Mouse (Mus musculus) naive thymus-derived CD4-positive, alpha-beta T cell, adult 5 months (primary cell): ENCODE data around the gene Zfp867. TPM values are rescaled to one million over a fixed set of nuclear protein-coding genes. Genes with fewer than 3 reads are reported as not detected.

Experiments used
- polyA plus RNA-seq: library from polyadenylated mRNA; unstranded; fragments of 100-300 nt; shearing (Covaris generic); gene quantifications from one replicate; pipeline ENCODE4 v1.2.1, GENCODE M21; 2017

Gene Zfp867
- polyA plus RNA-seq = 1.6 TPM

DNA sequence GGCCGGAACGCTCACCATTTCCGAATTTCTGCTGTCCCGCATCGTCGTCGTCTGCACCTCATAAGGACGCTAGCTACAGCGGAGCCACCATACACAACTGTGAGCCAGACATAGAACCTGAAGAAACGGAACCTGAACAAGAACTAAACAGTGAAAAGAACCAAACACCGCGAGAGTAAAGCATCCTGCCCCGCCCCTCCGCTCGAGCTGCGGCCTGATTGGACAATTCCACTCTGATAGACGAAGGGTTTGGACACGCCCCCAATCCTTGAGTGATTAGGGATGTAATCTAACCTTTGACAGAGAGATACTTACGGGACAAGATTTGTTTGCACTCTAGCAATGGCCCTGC, at the start of gene Zfp867:
Gene Zfp867 (minus strand): TSS at position 149 of the 352 bp plus-strand sequence.

DNA sequence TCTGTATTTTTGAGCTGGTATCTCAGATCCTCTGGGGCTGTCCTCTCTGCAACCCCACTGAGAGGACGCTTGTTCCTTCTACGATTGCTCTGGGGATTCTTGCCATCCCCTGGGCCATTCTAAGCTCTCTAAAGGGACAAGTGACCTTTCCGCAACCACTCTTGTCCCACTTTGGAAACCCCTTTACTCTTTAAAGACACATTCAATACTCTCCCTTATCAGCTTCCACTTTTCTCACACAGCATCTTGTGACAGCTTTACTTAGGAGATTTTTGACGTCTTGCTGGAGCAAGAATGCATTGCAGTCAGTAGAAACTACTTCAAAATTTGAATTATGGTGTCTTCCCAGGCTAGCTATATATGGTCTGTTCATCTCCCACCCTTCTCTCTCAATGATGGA, 21.2 kb downstream of the Zfp867 start, which contains the start of gene Snap47:
Gene Snap47 (minus strand): TSS at position 101 of the 400 bp plus-strand sequence.

GRCm38 (mm10) chr11:59449741-59450229, 22.5 kb downstream of the Zfp867 start, which contains the start of gene Jmjd4:
Jmjd4 (plus strand) TSS chr11:59450045.

Other genes starting within 250 kb of the Zfp867 start
- 578 TPM for gene Arf1, start 244.2 kb downstream of the Zfp867 start, polyA plus RNA-seq
- not detected for gene Wnt3a, start 181.7 kb downstream of the Zfp867 start, polyA plus RNA-seq
- not detected for gene Wnt9a, start 165.5 kb downstream of the Zfp867 start, polyA plus RNA-seq
- not detected for gene Prss38, start 96.8 kb downstream of the Zfp867 start, polyA plus RNA-seq
- gene Jmjd4, start 22.4 kb downstream of the Zfp867 start, polyA plus RNA-seq = 8.6 TPM
- 27.6 TPM for gene Snap47, start 21.3 kb downstream of the Zfp867 start, polyA plus RNA-seq
- gene Zkscan17, start 54.3 kb upstream of the Zfp867 start, polyA plus RNA-seq = 18.0 TPM
- not detected for gene Nlrp3, start 69.1 kb upstream of the Zfp867 start, polyA plus RNA-seq
- gene Olfr222, start 103.8 kb upstream of the Zfp867 start, polyA plus RNA-seq = not detected
- gene Olfr223, start 120.8 kb upstream of the Zfp867 start, polyA plus RNA-seq = not detected
- gene Mprip, start 188.8 kb upstream of the Zfp867 start, polyA plus RNA-seq = 77.0 TPM